Mouse (Mus musculus) monocyte, adult 5-6 weeks (primary cell): ENCODE data around the gene Olfr491. TPM values are rescaled to one million over a fixed set of nuclear protein-coding genes. Genes with fewer than 3 reads are reported as not detected.

Experiments
- ATAC-seq: fragments of 153-309, 156-312 bp; replicated peaks from 2 replicates; pipeline ENCODE4 v1.8.0; 2017; ENCODE audit warnings: mild to moderate bottlenecking; ENCODE audit not compliant: low TSS enrichment, insufficient number of reproducible peaks, severe bottlenecking, poor library complexity, low FRiP score
- total RNA-seq: library from RNA; stranded (forward); fragments of 200-1000, 200-491, 200-594 nt; gene quantifications from 3 replicates; pipeline ENCODE4 v1.2.3, GENCODE M21; 2017

Gene Olfr491
- total RNA-seq: not detected in 3 replicates

DNA sequence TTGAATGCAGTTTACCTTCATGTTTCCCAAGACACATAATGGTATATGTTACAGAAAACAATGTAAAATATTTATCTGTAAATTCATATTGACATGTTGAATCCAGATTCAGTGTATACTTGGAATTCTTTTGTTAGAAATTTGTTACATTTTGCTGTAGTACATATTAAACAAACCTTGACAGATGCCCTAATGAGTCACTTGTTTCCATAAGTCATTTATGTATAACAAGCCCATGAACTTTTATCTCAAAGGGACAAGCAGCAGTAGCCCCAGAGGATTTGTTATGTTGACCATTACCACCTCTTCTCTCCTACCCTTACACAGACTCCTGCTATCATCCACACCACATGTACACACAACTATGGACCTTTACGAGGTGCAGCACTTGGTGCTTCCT, at the start of gene Olfr491:
Gene Olfr491 (plus strand): TSS at position 301 of the 400 bp plus-strand sequence.
- ATAC-seq: no peak

- no peak for ATAC-seq
Measured at GRCm38 (mm10) chr7:108288834-108289233, 24.4 kb upstream of the Olfr491 start, which contains the start of gene Olfr490. TSS of gene Olfr490 (minus strand) at chr7:108288934.

- no peak for ATAC-seq
Measured at GRCm38 (mm10) chr7:108323574-108323973, 10.3 kb downstream of the Olfr491 start, which contains the start of gene Olfr492. TSS of gene Olfr492 (minus strand) at chr7:108323674.

DNA sequence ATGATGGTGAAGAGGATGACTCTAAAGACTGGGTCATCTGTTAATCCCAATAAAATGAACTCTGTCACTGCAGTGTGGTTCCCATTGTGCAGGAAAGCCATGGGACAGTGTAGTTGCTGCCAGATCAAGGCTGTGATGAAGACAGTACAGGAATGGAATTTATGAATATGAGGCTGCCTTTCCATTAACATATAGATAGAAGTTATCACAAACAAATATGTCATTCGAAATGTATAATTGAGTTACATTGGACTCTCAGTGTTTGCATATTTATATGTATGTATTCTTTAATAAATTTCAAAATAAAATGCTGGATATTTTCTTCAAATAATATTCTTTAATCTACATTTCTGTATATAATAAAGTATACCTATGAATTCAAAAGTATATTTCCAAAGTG, 33.6 kb downstream of the Olfr491 start, which contains the start of gene Olfr493:
Gene Olfr493 (minus strand): TSS at position 101 of the 400 bp plus-strand sequence.
- ATAC-seq: no peak

DNA sequence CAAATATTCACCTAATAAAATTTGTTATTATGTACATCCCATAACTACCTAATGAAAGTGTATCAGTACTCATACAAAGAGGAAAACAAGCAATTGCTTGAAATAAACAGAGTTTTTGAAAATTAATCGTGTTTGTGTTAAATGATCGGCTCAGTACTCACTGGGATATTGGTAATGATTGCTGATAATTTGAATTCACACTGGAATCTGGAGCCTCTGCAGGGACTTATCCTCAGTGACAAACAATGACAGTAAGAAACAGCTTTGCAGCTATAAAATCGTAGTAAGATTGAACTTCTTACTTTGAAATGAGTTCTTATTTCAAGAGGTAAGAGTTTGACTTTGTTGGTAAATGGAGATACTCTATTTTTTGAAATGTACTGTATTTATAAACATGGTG, 51.8 kb downstream of the Olfr491 start, which contains the start of gene Olfr494:
Gene Olfr494 (plus strand): TSS at position 301 of the 400 bp plus-strand sequence.
- ATAC-seq: no peak

Other genes starting within 250 kb of the Olfr491 start
- not detected in 3 replicates for gene Olfr480, start 246.1 kb upstream of the Olfr491 start, total RNA-seq
- not detected in 3 replicates for gene Olfr481, start 233.6 kb upstream of the Olfr491 start, total RNA-seq
- 0.19 TPM in 1 of 3 replicates, not detected in the others for gene Olfr482, start 215.9 kb upstream of the Olfr491 start, total RNA-seq
- not detected in 3 replicates for gene Olfr483, start 212.6 kb upstream of the Olfr491 start, total RNA-seq
- gene Olfr484, start 186.0 kb upstream of the Olfr491 start, total RNA-seq: not detected in 3 replicates
- not detected in 3 replicates for gene Olfr485, start 153.6 kb upstream of the Olfr491 start, total RNA-seq
- gene Olfr486, start 140.7 kb upstream of the Olfr491 start, total RNA-seq: not detected in 3 replicates
- gene Olfr487, start 98.8 kb upstream of the Olfr491 start, total RNA-seq: not detected in 3 replicates
- gene Olfr488, start 55.1 kb upstream of the Olfr491 start, total RNA-seq: not detected in 3 replicates
- not detected in 3 replicates for gene Olfr490, start 24.5 kb upstream of the Olfr491 start, total RNA-seq
- gene Olfr492, start 10.2 kb downstream of the Olfr491 start, total RNA-seq: not detected in 3 replicates
- gene Olfr493, start 33.5 kb downstream of the Olfr491 start, total RNA-seq: not detected in 3 replicates
- not detected in 3 replicates for gene Olfr494, start 51.9 kb downstream of the Olfr491 start, total RNA-seq
- not detected in 3 replicates for gene Olfr495, start 79.7 kb downstream of the Olfr491 start, total RNA-seq
- gene Olfr497, start 107.0 kb downstream of the Olfr491 start, total RNA-seq: not detected in 3 replicates
- not detected in 3 replicates for gene Olfr498, start 151.9 kb downstream of the Olfr491 start, total RNA-seq
- not detected in 3 replicates for gene Olfr502, start 211.6 kb downstream of the Olfr491 start, total RNA-seq
- not detected in 3 replicates for gene Olfr503, start 231.1 kb downstream of the Olfr491 start, total RNA-seq